Mouse (Mus musculus) heart, postnatal 0 days (tissue): Measurements from ENCODE around the gene Hdhd3. TPM values are rescaled to one million over a fixed set of nuclear protein-coding genes. Genes with fewer than 3 reads are reported as not detected.

Experiments used
- ATAC-seq: fragments of 200-750 bp; cut with Nextera tagmentation; 2 replicates; pipeline ENCODE4 v1.8.0; 2017; ENCODE audit warnings: low read depth, moderate number of reproducible peaks, moderate library complexity; ENCODE audit not compliant: insufficient read depth
- DNase-seq: peaks from one replicate; pipeline ENCODE4 v3.0.0-alpha.2; 2016; ENCODE audit warnings: low spot score
- H3K27ac ChIP-seq: fragments of 300-500 bp; sonication (generic); 2 replicates; pipeline ENCODE4 v1.5.1; 2014; ENCODE audit warnings: low read depth, mild to moderate bottlenecking
- H3K27me3 ChIP-seq: fragments of 300-500 bp; sonication (generic); 2 replicates; pipeline ENCODE4 v1.6.1; 2014; ENCODE audit warnings: low read length, mixed read lengths; ENCODE audit not compliant: control insufficient read depth, insufficient read depth
- H3K36me3 ChIP-seq: fragments of 300-500 bp; sonication (generic); replicated peaks from 2 replicates; pipeline ENCODE4 v1.6.1; 2014; ENCODE audit warnings: low read length, mixed read lengths; ENCODE audit not compliant: control insufficient read depth, insufficient read depth
- H3K4me1 ChIP-seq: fragments of 300-500 bp; sonication (generic); 2 replicates; pipeline ENCODE4 v1.6.1; 2014; ENCODE audit warnings: antibody characterized with exemption; ENCODE audit not compliant: control insufficient read depth, insufficient read depth
- H3K4me2 ChIP-seq: fragments of 300-500 bp; sonication (generic); 2 replicates; pipeline ENCODE4 v1.6.1; 2014; ENCODE audit warnings: low read depth, mild to moderate bottlenecking, low read length, moderate library complexity
- H3K4me3 ChIP-seq: fragments of 300-500 bp; sonication (generic); 2 replicates; pipeline ENCODE4 v1.5.1; 2014; ENCODE audit warnings: low read depth, low read length
- H3K9ac ChIP-seq: fragments of 300-500 bp; sonication (generic); replicated peaks from 2 replicates; pipeline ENCODE4 v1.6.1; 2014; ENCODE audit warnings: low read depth, low read length, mixed read lengths
- H3K9me3 ChIP-seq: fragments of 300-500 bp; sonication (generic); replicated peaks from 2 replicates; pipeline ENCODE4 v1.6.1; 2016; ENCODE audit warnings: low read length; ENCODE audit not compliant: control insufficient read depth
- CTCF ChIP-seq: IDR thresholded peaks from 2 replicates; pipeline ENCODE4 v1.5.1; 2016; ENCODE audit warnings: antibody characterized with exemption, control low read depth, low read depth
- EP300 ChIP-seq: IDR thresholded peaks from 2 replicates; pipeline ENCODE4 v1.6.1; 2016; ENCODE audit warnings: antibody characterized with exemption, low read depth
- WGBS: fragments of 180-500 bp; shearing (Covaris S2); extraction: QIAGEN DNeasy Blood & Tissue Kit; methylation state at CpG from one replicate; pipeline ENCODE4 v1.1.7; 2014; 5-methylcytosine and 5-hydroxymethylcytosine counted together
- polyA plus RNA-seq: library from polyadenylated mRNA; unstranded; fragments of >200 nt; fragmentation: Nextera tagmentation; extraction: Ambion mirVana; gene quantifications from 2 replicates; pipeline ENCODE4 v1.2.1, GENCODE M21; 2015
- total RNA-seq: library from RNA; depleted of rRNA; stranded (reverse); fragments of >200 nt; gene quantifications from 2 replicates; pipeline ENCODE4 v1.2.3, GENCODE M21; 2014; ENCODE audit warnings: low replicate concordance; rRNA removed

Hdhd3 gene
- total and polyA plus RNA-seq, 2 experiments from 2014 or later = 9.7 to 17.8 TPM

DNA sequence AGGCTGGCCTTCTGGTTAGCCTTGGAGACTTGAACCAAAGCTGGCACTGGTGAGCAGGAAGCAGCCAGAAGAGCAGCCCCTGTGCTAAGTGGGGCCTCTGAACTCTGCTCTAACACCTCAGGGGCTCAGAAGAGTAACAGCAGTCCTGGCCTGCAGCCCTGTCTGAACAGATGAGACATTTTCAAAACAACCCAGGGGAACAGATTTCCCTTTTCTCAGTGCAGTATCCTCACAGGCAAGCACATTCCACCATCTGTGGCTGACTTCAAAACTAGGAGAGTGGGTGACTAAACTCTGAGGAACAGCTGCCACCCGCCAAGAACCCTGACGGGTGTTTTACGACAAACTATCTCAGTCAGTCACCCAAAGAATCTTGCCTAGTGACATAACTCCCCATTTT, 44.2 kb downstream of the Hdhd3 start:
- no peak overlapping the region for H3K4me2 ChIP-seq
- no peak overlapping the region for H3K27ac ChIP-seq
- DNase-seq = no peak
- no peaks in the 10 kb centered on the region for H3K4me1 ChIP-seq
- no peak overlapping the region for H3K9ac ChIP-seq
- H3K36me3 ChIP-seq = no peaks in the 10 kb centered on the region
- no peak for ATAC-seq
- H3K9me3 ChIP-seq = no peaks in the 10 kb centered on the region
- H3K27me3 ChIP-seq = no peaks in the 10 kb centered on the region
- 77% methylated on average over 3 of the region's 3 CpGs for WGBS
- no peak for TF ChIP-seq CTCF
- TF ChIP-seq EP300 = no peak
- H3K4me3 ChIP-seq = no peak overlapping the region

DNA sequence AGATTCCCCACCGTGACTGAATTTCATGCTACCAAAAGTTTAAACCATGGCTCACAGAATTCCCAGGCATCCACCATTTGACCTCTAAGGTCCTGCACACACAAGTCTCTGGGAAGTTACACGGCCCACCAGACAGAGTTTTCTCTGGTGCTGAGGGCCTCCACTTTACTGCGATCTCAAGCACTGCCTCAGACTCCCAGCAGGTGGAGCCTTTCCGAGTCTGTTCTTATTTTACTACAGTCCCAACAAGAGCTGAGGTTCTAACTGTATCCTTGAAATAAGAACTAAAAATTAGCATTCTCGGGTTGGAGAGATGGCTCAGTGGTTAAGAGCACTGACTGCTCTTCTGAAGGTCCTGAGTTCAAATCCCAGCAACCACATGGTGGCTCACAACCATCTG, 48.3 kb downstream of the Hdhd3 start:
- Histone ChIP-seq H3K36me3 (no peaks in the 10 kb centered on the region), H3K27me3 (no peaks in the 10 kb centered on the region), H3K4me2 (no peak overlapping the region), H3K9me3 (no peaks in the 10 kb centered on the region), H3K27ac (no peak overlapping the region), H3K9ac (no peak overlapping the region), H3K4me1 (no peaks in the 10 kb centered on the region), H3K4me3 (no peak overlapping the region)
- peak; percentile 23 for DNase-seq
- no peak for ATAC-seq
- WGBS = 44% methylated on average over 5 of the region's 5 CpGs
- TF ChIP-seq EP300 (no peak), CTCF (peak; percentile 53)

Other genes starting within 250 kb of the Hdhd3 start
- gene Slc31a2, start 240.9 kb downstream of the Hdhd3 start, total RNA-seq = 31.4 and 33.2 TPM in 2 replicates
- 15.6 and 16.7 TPM in 2 replicates for gene Slc31a2, start 240.9 kb downstream of the Hdhd3 start, polyA plus RNA-seq
- gene Fkbp15, start 142.9 kb downstream of the Hdhd3 start, total RNA-seq = 18.7 and 34.3 TPM in 2 replicates
- gene Fkbp15, start 142.9 kb downstream of the Hdhd3 start, polyA plus RNA-seq = 11.1 and 11.8 TPM in 2 replicates
- 15.9 and 17.8 TPM in 2 replicates for gene Slc31a1, start 142.7 kb downstream of the Hdhd3 start, total RNA-seq
- gene Slc31a1, start 142.7 kb downstream of the Hdhd3 start, polyA plus RNA-seq = 35.0 and 35.1 TPM in 2 replicates
- 30.5 and 34.3 TPM in 2 replicates for gene Cdc26, start 94.8 kb downstream of the Hdhd3 start, total RNA-seq
- gene Cdc26, start 94.8 kb downstream of the Hdhd3 start, polyA plus RNA-seq = 72.8 and 76.9 TPM in 2 replicates
- 11.5 and 16.7 TPM in 2 replicates for gene Prpf4, start 94.7 kb downstream of the Hdhd3 start, total RNA-seq
- gene Prpf4, start 94.7 kb downstream of the Hdhd3 start, polyA plus RNA-seq = 7.4 and 8.1 TPM in 2 replicates
- not detected in 2 replicates for gene Rnf183, start 68.2 kb downstream of the Hdhd3 start, total RNA-seq
- not detected in 2 replicates for gene Rnf183, start 68.2 kb downstream of the Hdhd3 start, polyA plus RNA-seq
- 4.2 and 6.7 TPM in 2 replicates for gene Wdr31, start 32.6 kb downstream of the Hdhd3 start, total RNA-seq
- 1.6 and 2.3 TPM in 2 replicates for gene Wdr31, start 32.6 kb downstream of the Hdhd3 start, polyA plus RNA-seq
- 0.27 TPM in 1 of 2 replicates, not detected in the other for gene Bspry, start 23.4 kb downstream of the Hdhd3 start, total RNA-seq
- 0.15 and 0.19 TPM in 2 replicates for gene Bspry, start 23.4 kb downstream of the Hdhd3 start, polyA plus RNA-seq
- gene Alad, start 16.5 kb upstream of the Hdhd3 start, total RNA-seq = 61.1 and 82.4 TPM in 2 replicates
- 62.1 and 65.7 TPM in 2 replicates for gene Alad, start 16.5 kb upstream of the Hdhd3 start, polyA plus RNA-seq
- 14.0 and 21.9 TPM in 2 replicates for gene Pole3, start 21.6 kb upstream of the Hdhd3 start, total RNA-seq
- gene Pole3, start 21.6 kb upstream of the Hdhd3 start, polyA plus RNA-seq = 29.1 and 31.4 TPM in 2 replicates
- not detected in 2 replicates for gene 4933430I17Rik, start 21.9 kb upstream of the Hdhd3 start, total RNA-seq
- 0.16 and 0.25 TPM in 2 replicates for gene 4933430I17Rik, start 21.9 kb upstream of the Hdhd3 start, polyA plus RNA-seq
- gene Rgs3, start 56.4 kb upstream of the Hdhd3 start, total RNA-seq = 66.0 and 114 TPM in 2 replicates
- 52.1 and 52.5 TPM in 2 replicates for gene Rgs3, start 56.4 kb upstream of the Hdhd3 start, polyA plus RNA-seq